Mouse (Mus musculus) CD4-positive, CD25-positive, alpha-beta regulatory T cell, adult 2 months (primary cell): ENCODE data around the gene Ms4a4a.

Source experiments
- DNase-seq: peaks from one replicate; pipeline ENCODE4 v3.0.0-alpha.2; 2012; ENCODE audit warnings: low read depth, low spot score

The Ms4a4a gene

DNA sequence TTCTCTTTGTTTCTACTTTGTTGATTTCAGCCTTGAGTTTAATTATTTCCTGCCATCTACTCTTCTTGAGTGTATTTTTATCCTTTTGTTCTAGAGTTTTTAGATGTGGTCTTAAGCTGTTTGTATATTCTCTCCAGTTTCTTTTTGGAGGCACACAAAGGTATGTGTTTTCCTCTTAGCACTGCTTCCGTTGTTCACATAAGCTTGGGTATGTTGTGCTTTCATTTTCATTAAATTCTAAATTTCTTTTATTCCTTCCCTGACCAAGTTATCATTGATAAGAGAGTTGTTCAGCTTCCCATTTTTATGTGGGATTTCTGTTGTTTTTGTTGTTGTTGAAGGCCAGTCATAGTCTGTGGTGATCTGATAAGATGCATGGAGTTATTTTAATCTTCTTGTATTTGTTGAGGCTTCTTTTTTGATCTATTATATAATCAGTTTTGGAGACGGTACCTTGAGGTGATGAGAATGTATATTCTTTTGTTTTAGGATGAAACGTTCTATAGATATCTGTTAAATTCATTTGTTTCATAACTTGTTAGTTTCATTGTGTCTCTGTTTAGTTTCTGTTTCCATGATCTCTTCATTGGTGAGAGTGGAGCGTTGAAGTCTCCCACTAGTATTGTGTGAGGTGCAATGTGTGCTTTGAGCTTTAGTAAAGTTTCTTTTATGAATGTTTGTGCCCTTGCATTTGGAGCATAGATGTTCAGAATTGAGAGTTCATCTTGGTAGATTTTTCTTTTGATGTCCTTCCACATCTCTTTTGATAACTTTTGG lies 59.9 kb downstream of the Ms4a4a start:
- peak; percentile 62 for DNase-seq
